Mouse (Mus musculus): ENCODE results near the gene Clec4n. TPM values are rescaled to one million over a fixed set of nuclear protein-coding genes. Genes with fewer than 3 reads are reported as not detected.
"Not testable (repeated sequence)": the region's sequence is repeated elsewhere in the genome, so short reads cannot be mapped to it uniquely, and the experiment has no call there.

Gene Clec4n
- polyA plus RNA-seq, 1 experiment from 2014 or later: 2.6 TPM

DNA sequence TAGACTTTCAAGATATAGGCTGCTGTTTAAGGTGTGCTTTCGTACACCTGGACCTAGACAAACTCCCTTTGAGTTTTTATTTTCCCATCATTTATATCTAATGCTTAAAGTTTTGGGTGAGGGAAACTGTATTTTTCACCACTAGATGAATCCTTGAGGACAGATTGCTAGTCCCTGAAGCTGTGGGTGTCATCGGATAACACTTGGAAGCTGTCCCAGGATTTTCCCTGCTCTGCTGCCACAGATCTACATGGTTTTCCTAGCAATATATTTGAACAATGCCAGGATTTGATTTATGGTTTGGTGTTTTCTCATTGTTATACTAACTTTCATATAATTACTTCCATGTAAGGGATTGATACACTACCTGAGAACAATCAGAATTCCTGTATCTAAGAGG is 49.8 kb downstream of the Clec4n start:
- Histone ChIP-seq H3K4me2 (ENCODE audit: low read length) (no peak overlapping the region), H3K27me3 (ENCODE audit: control insufficient read depth, insufficient read depth, low read length) (no peaks in the 10 kb centered on the region), H3K4me1 (ENCODE audit: control insufficient read depth, insufficient read depth, low read length) (no peaks in the 10 kb centered on the region), H3K9me3 (ENCODE audit: control insufficient read depth, low read length) (no peaks in the 10 kb centered on the region), H3K27ac (replicated peaks; ENCODE audit: low read depth, low read length) (no peak overlapping the region), H3K4me3 (replicated peaks; ENCODE audit: low read depth, low read length) (no peak overlapping the region), H3K36me3 (ENCODE audit: control insufficient read depth, insufficient read depth, low read length) (no peaks in the 10 kb centered on the region), H3K9ac (replicated peaks; ENCODE audit: low read length) (no peak overlapping the region)
- WGBS: 89% methylated on average over 2 of the region's 2 CpGs
- no peak for ATAC-seq (ENCODE audit: low FRiP score, low TSS enrichment)
- DNase-seq: no peak

DNA sequence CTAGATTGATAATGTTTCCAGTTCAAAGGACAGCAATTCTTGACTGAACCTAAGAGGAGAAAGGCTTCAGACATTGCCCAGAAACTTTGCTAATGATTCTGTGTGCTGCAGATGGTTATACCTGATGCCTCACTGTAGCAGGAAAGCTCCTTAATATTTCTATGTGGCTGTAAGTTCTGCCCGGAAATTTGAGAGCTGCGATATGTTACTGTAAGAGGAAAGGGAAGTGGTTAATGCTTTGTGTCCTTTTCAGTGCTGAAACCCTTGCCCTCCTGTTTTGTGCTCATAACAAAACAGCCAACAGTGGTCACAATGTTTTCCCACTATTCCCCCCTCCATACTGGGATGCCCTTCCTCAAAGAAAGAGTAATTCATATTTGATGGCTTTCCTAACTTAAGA is 56.7 kb downstream of the Clec4n start:
- no peak for ATAC-seq (ENCODE audit: low FRiP score, low TSS enrichment)
- H3K4me2 ChIP-seq (ENCODE audit: low read length): no peak overlapping the region
- H3K27me3 ChIP-seq (ENCODE audit: control insufficient read depth, insufficient read depth, low read length): no peaks in the 10 kb centered on the region
- no peaks in the 10 kb centered on the region for H3K36me3 ChIP-seq (ENCODE audit: control insufficient read depth, insufficient read depth, low read length)
- no peaks in the 10 kb centered on the region for H3K9me3 ChIP-seq (ENCODE audit: control insufficient read depth, low read length)
- H3K9ac ChIP-seq (replicated peaks; ENCODE audit: low read length): no peak overlapping the region
- DNase-seq: no peak
- H3K27ac ChIP-seq (replicated peaks; ENCODE audit: low read depth, low read length): no peak overlapping the region
- no peaks in the 10 kb centered on the region for H3K4me1 ChIP-seq (ENCODE audit: control insufficient read depth, insufficient read depth, low read length)
- WGBS: 98% methylated on average over 2 of the region's 2 CpGs
- H3K4me3 ChIP-seq (replicated peaks; ENCODE audit: low read depth, low read length): no peak overlapping the region

DNA sequence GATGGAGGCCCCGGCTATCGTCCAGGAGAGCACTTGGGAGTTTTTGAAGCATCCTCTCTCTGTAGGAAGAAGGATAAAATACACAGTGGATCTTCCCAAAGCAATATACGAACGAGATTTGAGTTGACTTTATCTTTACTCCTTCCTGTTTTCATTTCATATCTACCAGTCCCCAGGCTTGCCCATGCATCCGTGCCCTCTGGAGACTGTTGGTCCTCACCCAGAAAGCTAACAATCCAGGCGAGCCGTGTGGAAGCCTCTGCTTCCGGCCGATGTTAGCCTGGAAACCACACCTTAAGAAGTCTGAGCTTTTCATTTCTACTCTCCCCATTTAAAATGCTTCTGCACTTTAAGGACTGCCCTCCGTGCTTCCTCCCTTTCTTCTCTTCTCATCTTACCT is 59.3 kb downstream of the Clec4n start:
- Histone ChIP-seq H3K9me3 (ENCODE audit: control insufficient read depth, low read length) (no peaks in the 10 kb centered on the region), H3K36me3 (ENCODE audit: control insufficient read depth, insufficient read depth, low read length) (no peaks in the 10 kb centered on the region), H3K9ac (replicated peaks; ENCODE audit: low read length) (no peak overlapping the region), H3K4me1 (ENCODE audit: control insufficient read depth, insufficient read depth, low read length) (no peaks in the 10 kb centered on the region), H3K4me3 (replicated peaks; ENCODE audit: low read depth, low read length) (no peak overlapping the region), H3K27ac (replicated peaks; ENCODE audit: low read depth, low read length) (no peak overlapping the region), H3K4me2 (ENCODE audit: low read length) (no peak overlapping the region), H3K27me3 (ENCODE audit: control insufficient read depth, insufficient read depth, low read length) (no peaks in the 10 kb centered on the region)
- 89% methylated on average over 10 of the region's 10 CpGs for WGBS
- no peak for ATAC-seq (ENCODE audit: low FRiP score, low TSS enrichment)
- DNase-seq: no peak

DNA sequence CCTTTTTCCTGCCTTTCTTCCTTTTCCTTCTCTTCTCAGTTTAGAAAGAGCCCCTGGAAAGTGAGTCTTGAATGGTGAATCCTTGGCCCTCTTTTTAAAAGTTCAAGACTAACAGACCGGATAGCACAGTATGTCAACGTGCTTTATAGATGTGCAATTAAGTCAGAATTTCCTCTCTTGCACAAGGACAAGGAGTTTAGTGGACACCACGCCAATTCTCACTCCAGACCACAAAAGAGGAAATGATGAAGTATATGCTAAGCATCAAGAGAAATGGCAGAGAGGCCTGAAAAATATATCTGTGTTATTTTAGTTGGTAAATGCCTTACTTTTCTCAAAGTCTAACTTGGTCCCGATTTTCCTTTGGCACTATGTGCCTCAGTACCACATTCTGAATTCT is 60.1 kb downstream of the Clec4n start, which contains the start of gene Clec4e:
TSS of gene Clec4e (minus strand) at position 118 of the 400 bp plus-strand sequence.
- H3K9ac ChIP-seq (replicated peaks; ENCODE audit: low read length): no peak within 1 kb of the TSS
- no peak within 1 kb of the TSS for H3K27ac ChIP-seq (replicated peaks; ENCODE audit: low read depth, low read length)
- DNase-seq (no peak), ATAC-seq (ENCODE audit: low FRiP score, low TSS enrichment) (no peak)
- H3K27me3 ChIP-seq (ENCODE audit: control insufficient read depth, insufficient read depth, low read length): no peaks in the 10 kb centered on the region
- H3K4me3 ChIP-seq (replicated peaks; ENCODE audit: low read depth, low read length): no peak within 1 kb of the TSS
- H3K4me2 ChIP-seq (ENCODE audit: low read length): no peak within 1 kb of the TSS
- H3K4me1 ChIP-seq (ENCODE audit: control insufficient read depth, insufficient read depth, low read length): no peaks in the 10 kb centered on the region
- no peaks in the 10 kb centered on the region for H3K36me3 ChIP-seq (ENCODE audit: control insufficient read depth, insufficient read depth, low read length)
- 89% methylated on average over 4 of the region's 4 CpGs for WGBS
- H3K9me3 ChIP-seq (ENCODE audit: control insufficient read depth, low read length): no peaks in the 10 kb centered on the region

DNA sequence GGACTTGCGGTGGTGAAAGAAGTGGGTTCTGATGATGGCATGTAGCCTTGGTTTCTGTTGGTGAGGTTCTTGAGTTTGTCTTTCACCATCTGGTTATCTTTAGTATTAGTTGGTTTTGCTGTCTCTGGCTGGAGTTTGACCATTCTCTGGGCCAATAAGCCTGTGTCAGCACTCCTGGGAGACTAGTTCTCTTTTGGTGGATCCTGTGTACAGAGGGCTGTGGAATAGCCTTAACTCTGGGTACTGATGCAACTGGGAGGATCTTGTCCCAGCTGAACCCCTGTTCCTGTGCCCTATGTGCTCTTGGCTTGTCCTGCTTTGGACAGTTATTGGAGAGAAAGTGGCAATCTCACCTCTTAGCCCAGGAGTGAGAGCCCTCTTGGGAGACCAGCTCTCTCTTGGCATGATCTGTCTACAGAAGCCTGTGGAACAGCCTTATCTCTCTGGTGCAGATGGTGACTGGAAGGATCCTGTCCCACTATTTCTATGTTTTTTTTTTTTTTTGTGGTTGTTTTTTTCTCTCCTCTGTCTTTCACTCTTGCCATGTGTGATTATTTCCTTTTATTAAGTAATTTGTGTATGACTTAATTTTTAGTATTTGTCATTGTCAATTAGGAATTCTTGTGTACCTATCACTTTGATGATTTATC is 63.2 kb downstream of the Clec4n start:
- H3K4me3 ChIP-seq (replicated peaks; ENCODE audit: low read depth, low read length): no peak overlapping the region
- ATAC-seq (ENCODE audit: low FRiP score, low TSS enrichment): no peak

DNA sequence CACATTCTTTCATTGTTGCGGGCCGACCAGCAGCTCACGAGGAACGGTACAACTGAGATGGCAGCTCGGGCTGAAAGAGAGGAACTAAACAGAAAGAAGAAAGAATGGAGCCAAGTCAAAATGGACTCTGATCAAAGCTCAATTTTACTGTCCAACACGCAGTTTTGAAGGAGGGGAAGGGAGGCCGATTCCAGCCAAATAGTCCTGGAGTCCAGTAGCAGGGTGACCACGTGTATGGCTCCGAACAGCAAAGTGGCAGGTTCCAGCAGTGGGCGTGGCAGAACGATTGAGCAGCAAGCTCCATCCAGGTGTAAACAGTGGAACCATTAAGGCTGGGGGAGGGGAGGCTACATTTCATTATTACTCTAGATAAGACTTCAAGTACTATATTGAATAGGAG is 63.9 kb downstream of the Clec4n start:
- 89% methylated on average over 11 of the region's 11 CpGs for WGBS
- not testable (repeated sequence) for ATAC-seq (ENCODE audit: low FRiP score, low TSS enrichment); H3K27me3 ChIP-seq (ENCODE audit: control insufficient read depth, insufficient read depth, low read length)

More for the DNA sequence above, 63.2 kb downstream of the Clec4n start:
- no peaks in the 10 kb centered on the region for H3K36me3 ChIP-seq (ENCODE audit: control insufficient read depth, insufficient read depth, low read length)
- H3K27me3 ChIP-seq (ENCODE audit: control insufficient read depth, insufficient read depth, low read length): no peaks in the 10 kb centered on the region
- no peaks in the 10 kb centered on the region for H3K4me1 ChIP-seq (ENCODE audit: control insufficient read depth, insufficient read depth, low read length)
- H3K9ac ChIP-seq (replicated peaks; ENCODE audit: low read length): no peak overlapping the region
- H3K27ac ChIP-seq (replicated peaks; ENCODE audit: low read depth, low read length): no peak overlapping the region
- H3K9me3 ChIP-seq (ENCODE audit: control insufficient read depth, low read length): no peaks in the 10 kb centered on the region
- DNase-seq: no peak
- H3K4me2 ChIP-seq (ENCODE audit: low read length): no peak overlapping the region
- 96% methylated on average over 1 of the region's 1 CpGs for WGBS

More for the DNA sequence above, 63.9 kb downstream of the Clec4n start:
- H3K4me3 ChIP-seq (replicated peaks; ENCODE audit: low read depth, low read length); H3K4me2 ChIP-seq (ENCODE audit: low read length); H3K9ac ChIP-seq (replicated peaks; ENCODE audit: low read length); H3K9me3 ChIP-seq (ENCODE audit: control insufficient read depth, low read length); H3K4me1 ChIP-seq (ENCODE audit: control insufficient read depth, insufficient read depth, low read length); H3K27ac ChIP-seq (replicated peaks; ENCODE audit: low read depth, low read length); DNase-seq; H3K36me3 ChIP-seq (ENCODE audit: control insufficient read depth, insufficient read depth, low read length): not testable (repeated sequence)

Other genes with a start within 250 kb of the Clec4n start
- not detected in 2 replicates for gene Clec4a4, start 239.5 kb upstream of the Clec4n start, polyA plus RNA-seq (2014; fragmentation: Nextera tagmentation; extraction: Ambion mirVana)
- gene Clec4b1, start 179.9 kb upstream of the Clec4n start, polyA plus RNA-seq (2014; fragmentation: Nextera tagmentation; extraction: Ambion mirVana): not detected in 2 replicates
- 3.7 TPM in 1 of 2 replicates, not detected in the other for gene Clec4a2, start 123.4 kb upstream of the Clec4n start, polyA plus RNA-seq (2014; fragmentation: Nextera tagmentation; extraction: Ambion mirVana)
- not detected in 2 replicates for gene Clec4b2, start 57.0 kb upstream of the Clec4n start, polyA plus RNA-seq (2014; fragmentation: Nextera tagmentation; extraction: Ambion mirVana)
- gene Clec4d, start 32.3 kb downstream of the Clec4n start, polyA plus RNA-seq (2014; fragmentation: Nextera tagmentation; extraction: Ambion mirVana): not detected in 2 replicates
- not detected in 2 replicates for gene Clec4e, start 60.0 kb downstream of the Clec4n start, polyA plus RNA-seq (2014; fragmentation: Nextera tagmentation; extraction: Ambion mirVana)
- not detected in 2 replicates for gene Vmn2r19, start 78.5 kb downstream of the Clec4n start, polyA plus RNA-seq (2014; fragmentation: Nextera tagmentation; extraction: Ambion mirVana)
- gene Vmn2r20, start 188.3 kb downstream of the Clec4n start, polyA plus RNA-seq (2014; fragmentation: Nextera tagmentation; extraction: Ambion mirVana): not detected in 2 replicates